Mouse (Mus musculus) right cerebral cortex, postnatal 10 days (tissue): ENCODE measurements around the gene Gm13043.
"Not testable (repeated sequence)": the region's sequence is repeated elsewhere in the genome, so short reads cannot be mapped to it uniquely, and the experiment has no call there.

Source experiments
- DNase-seq, 2 experiments: peaks; one replicate each; pipeline ENCODE4 v3.0.0; 2021; ENCODE audit warnings: low spot score in 2 of 2

The Gm13043 gene

DNA sequence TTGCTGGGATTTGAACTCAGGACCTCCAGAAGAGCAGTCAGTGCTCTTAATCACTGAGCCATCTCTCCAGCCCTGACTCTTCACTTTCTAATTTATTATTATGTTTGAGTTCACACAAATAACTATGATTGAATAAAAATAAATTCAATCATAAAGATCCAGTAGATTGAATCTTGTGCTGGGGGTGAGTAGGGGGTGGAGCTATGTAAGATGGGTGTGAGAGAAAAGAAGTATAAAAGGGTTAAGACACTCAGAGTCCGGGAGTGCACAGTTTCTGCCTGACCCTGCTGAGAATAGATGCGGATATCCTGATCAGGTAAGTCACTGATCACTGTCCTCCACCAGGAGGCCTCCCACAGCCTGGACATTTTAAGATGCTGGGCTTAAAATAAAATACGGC, at the start of gene Gm13043:
Gm13043 (plus strand) TSS at position 301 of the 400 bp plus-strand sequence.
- DNase-seq: no peak

DNA sequence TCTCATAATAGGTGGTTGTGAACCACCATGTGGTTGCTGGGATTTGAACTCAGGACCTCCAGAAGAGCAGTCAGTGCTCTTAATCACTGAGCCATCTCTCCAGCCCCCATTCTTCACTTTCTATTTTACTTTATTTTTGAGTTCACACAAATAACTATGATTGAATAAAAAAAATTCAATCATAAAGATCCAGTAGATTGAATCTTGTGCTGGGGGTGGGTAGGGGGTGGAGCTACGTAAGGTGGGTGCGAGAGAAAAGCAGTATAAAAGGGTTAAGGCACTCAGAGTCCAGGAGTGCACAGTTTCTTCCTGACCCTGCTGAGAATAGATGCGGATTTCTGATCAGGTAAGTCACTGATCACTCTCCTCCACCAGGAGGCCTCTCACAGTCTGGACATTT, 24.5 kb downstream of the Gm13043 start, which contains the start of gene Gm13040:
Gm13040 (plus strand) TSS at position 301 of the 400 bp plus-strand sequence.
- not testable (repeated sequence) for DNase-seq

DNA sequence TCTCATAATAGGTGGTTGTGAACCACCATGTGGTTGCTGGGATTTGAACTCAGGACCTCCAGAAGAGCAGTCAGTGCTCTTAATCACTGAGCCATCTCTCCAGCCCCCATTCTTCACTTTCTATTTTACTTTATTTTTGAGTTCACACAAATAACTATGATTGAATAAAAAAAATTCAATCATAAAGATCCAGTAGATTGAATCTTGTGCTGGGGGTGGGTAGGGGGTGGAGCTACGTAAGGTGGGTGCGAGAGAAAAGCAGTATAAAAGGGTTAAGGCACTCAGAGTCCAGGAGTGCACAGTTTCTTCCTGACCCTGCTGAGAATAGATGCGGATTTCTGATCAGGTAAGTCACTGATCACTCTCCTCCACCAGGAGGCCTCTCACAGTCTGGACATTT, 40.3 kb downstream of the Gm13043 start, which contains the start of the genes BC080695 and Gm13057:
BC080695 (plus strand) TSS at position 301 of the 400 bp plus-strand sequence.
Gm13057 (plus strand) TSS at position 310 of the 400 bp plus-strand sequence.
- not testable (repeated sequence) for DNase-seq
